Mouse (Mus musculus) ES-Bruce4 (cell line): Measurements from ENCODE around the gene Calm1. TPM values are rescaled to one million over a fixed set of nuclear protein-coding genes. Genes with fewer than 3 reads are reported as not detected.
A peak's percentile ranks its signal among the peaks of the same experiment; 100 is the strongest.

ENCODE experiments used
- H3K27ac ChIP-seq: 2 replicates; pipeline ENCODE4 v1.5.1; 2012; ENCODE audit warnings: low read length, inconsistent platforms; ENCODE audit not compliant: insufficient read depth
- H3K27me3 ChIP-seq: 2 replicates; pipeline ENCODE4 v1.6.1; 2012; ENCODE audit warnings: mild to moderate bottlenecking, low read length, inconsistent platforms; ENCODE audit not compliant: control insufficient read depth, poor library complexity, insufficient read depth, severe bottlenecking
- H3K36me3 ChIP-seq: 2 replicates; pipeline ENCODE4 v1.6.1; 2012; ENCODE audit warnings: inconsistent platforms, mild to moderate bottlenecking, low read length, moderate library complexity; ENCODE audit not compliant: control insufficient read depth, poor library complexity, insufficient read depth, severe bottlenecking
- H3K4me1 ChIP-seq: one replicate; pipeline ENCODE4 v1.8.1; 2011; ENCODE audit warnings: low read length; ENCODE audit not compliant: control insufficient read depth, insufficient read depth
- H3K4me3 ChIP-seq: 2 replicates; pipeline ENCODE4 v1.5.1; 2011; ENCODE audit warnings: low read depth, mild to moderate bottlenecking, low read length
- H3K9ac ChIP-seq: 2 replicates; pipeline ENCODE4 v1.6.1; 2012; ENCODE audit warnings: low read depth, mild to moderate bottlenecking, inconsistent platforms; ENCODE audit not compliant: poor library complexity, severe bottlenecking
- H3K9me3 ChIP-seq: replicated peaks from 2 replicates; pipeline ENCODE4 v1.6.1; 2012; ENCODE audit warnings: mild to moderate bottlenecking, low read length, inconsistent platforms; ENCODE audit not compliant: control insufficient read depth, poor library complexity, insufficient read depth, severe bottlenecking
- CTCF ChIP-seq: IDR thresholded peaks from one replicate; pipeline ENCODE4 v1.8.1; 2011; ENCODE audit warnings: low read depth, low read length
- EP300 ChIP-seq: IDR thresholded peaks from 2 replicates; pipeline ENCODE4 v1.6.1; 2011; ENCODE audit warnings: low read depth, low read length; ENCODE audit not compliant: insufficient read depth
- POLR2A ChIP-seq: IDR thresholded peaks from one replicate; pipeline ENCODE4 v1.8.1; 2011; ENCODE audit warnings: low read length; ENCODE audit not compliant: insufficient read depth
- polyA plus RNA-seq: library from polyadenylated mRNA; stranded (reverse); fragments of >200 nt; gene quantifications from 2 replicates; pipeline ENCODE4 v1.2.4, GENCODE M21; 2011; ENCODE audit warnings: low read depth; ENCODE audit not compliant: missing spikeins, insufficient read depth, insufficient read length

Gene Calm1
- polyA plus RNA-seq, 1 experiment = 280 TPM

DNA sequence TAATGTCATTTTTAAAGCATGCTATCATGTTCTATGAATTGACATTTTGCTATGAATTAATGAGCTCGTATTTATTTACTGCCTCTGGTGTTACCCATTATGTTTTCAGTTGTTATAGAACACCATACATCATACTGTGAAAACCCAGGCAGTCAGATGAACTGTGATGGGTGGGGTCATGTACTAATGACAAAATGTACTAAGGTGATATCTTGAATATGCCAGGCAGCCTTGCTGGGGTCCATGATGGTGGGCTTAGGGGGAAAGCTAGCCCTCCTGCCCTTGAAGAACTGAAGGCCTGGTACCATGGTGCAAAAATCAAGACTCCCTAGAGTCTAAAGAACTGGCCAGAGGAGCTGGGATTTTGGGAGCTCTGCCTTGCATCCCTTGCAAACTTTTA lies 31.7 kb upstream of the Calm1 start:
- Histone ChIP-seq H3K36me3 (no peaks in the 10 kb centered on the region), H3K4me3 (no peak overlapping the region), H3K4me1 (peaks cover 1% of the 10 kb centered on the region), H3K9me3 (no peaks in the 10 kb centered on the region), H3K27ac (peak overlapping the region; percentile 56), H3K27me3 (no peaks in the 10 kb centered on the region), H3K9ac (no peak overlapping the region)
- TF ChIP-seq POLR2A = no peak
- TF ChIP-seq EP300 = no peak
- no peak for TF ChIP-seq CTCF

DNA sequence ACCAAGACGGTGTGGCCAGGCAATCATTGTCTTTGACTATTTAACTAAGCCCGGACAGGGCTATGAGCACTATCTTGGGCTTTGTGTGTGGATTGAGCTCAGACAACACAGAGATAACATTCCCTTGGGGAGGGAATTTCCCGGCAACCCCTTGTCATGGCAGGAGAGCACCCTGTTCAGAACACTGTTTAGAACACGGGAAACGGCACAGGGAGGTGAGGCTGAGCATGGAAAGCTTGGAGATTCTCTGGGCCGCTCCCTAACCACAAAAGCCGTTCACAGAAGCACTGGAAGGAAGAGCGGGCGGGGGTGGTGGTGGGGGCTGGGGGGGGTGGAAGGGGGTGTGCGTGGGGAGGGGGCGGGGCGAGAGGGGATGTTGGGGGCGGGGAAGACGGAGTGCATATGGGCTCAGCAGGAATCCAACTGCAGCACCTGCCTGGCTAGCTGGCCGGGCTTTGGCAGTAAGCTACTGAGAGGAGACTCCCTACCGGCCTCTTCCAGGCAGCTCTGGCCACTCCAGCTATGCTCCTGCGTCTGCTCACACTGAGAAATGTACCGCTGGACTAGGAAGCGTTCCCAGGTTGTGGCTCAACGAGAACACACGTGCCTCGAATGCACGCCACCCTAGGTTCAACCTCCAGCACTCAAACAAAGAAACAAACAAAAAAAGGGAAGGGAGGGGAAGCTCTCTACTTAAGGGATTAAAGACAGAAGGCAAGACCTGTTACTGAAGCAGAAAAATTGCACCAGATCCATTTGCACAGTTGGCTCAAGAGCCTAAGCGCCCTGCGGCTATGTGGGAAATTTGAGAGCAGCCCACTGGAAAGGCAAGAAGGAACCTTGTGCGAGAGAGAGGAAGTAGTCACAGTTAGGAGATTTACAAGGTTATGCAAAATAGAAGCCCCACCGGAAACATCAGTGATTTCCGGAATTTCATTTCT lies 31.0 kb upstream of the Calm1 start:
- Histone ChIP-seq H3K9me3 (no peaks in the 10 kb centered on the region), H3K27ac (peak overlapping the region; percentile 58), H3K36me3 (no peaks in the 10 kb centered on the region), H3K27me3 (no peaks in the 10 kb centered on the region), H3K4me1 (peaks cover 1% of the 10 kb centered on the region), H3K4me3 (peak overlapping the region; percentile 26), H3K9ac (peak overlapping the region; percentile 19; the same call in 1 of the 2 replicates)
- TF ChIP-seq CTCF = no peak
- no peak for TF ChIP-seq POLR2A
- no peak for TF ChIP-seq EP300

DNA sequence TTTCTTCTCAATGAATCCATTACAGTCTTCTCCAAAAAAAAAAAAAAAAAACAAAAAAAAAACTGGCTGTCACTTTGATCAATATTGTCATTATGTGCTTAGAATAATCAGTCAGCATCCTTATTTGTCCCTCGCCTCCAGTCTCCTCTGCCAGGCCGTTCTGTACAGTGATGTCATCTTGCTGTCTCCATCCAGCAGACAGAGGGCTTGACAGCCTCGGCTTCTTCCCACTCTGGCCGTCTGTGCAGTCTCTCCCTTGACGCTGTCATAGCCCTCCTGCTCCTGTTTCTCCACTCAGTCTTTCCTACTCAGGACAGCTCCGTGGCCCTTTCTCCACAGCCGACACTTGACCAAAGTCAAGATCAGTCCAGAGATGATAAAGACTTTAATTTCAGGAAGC lies 26.8 kb upstream of the Calm1 start:
- no peaks in the 10 kb centered on the region for H3K27me3 ChIP-seq
- no peaks in the 10 kb centered on the region for H3K9me3 ChIP-seq
- H3K9ac ChIP-seq = no peak overlapping the region
- no peaks in the 10 kb centered on the region for H3K36me3 ChIP-seq
- peaks cover 1% of the 10 kb centered on the region for H3K4me1 ChIP-seq
- no peak for TF ChIP-seq POLR2A
- no peak for TF ChIP-seq CTCF
- no peak for TF ChIP-seq EP300
- no peak overlapping the region for H3K27ac ChIP-seq
- no peak overlapping the region for H3K4me3 ChIP-seq

DNA sequence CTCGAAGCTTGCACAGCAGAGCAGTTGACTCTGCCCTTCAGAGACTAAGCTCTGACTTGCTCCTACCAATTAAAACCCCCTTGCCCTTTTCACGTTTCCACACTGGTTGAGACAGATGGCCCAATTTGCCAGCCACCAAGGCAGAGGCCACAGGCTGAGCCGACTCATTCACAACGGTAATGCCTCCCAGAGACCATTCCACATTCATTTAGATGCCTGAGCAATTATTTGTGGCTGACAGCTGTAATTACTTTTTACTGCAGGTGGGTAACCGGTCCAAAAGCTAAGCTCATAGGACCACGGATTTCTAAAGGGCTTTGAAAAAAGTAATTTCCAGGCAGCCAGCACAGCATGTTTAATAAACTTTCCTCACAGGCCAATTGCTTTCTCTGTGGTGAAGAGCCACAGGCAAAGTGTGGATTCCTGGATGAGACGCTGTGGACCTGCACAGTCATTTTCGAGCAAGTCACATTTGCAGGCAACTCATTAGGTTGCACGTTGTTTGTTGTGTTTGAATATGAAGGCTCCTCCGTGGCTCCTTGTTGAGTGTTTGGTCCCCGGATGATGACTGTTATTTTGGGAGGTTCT lies 22.7 kb upstream of the Calm1 start:
- H3K4me3 ChIP-seq = no peak overlapping the region
- TF ChIP-seq EP300 = no peak
- no peak for TF ChIP-seq POLR2A
- no peak for TF ChIP-seq CTCF
- no peaks in the 10 kb centered on the region for H3K36me3 ChIP-seq
- H3K27ac ChIP-seq = no peak overlapping the region
- H3K4me1 ChIP-seq = no peaks in the 10 kb centered on the region
- no peak overlapping the region for H3K9ac ChIP-seq
- H3K27me3 ChIP-seq = no peaks in the 10 kb centered on the region
- H3K9me3 ChIP-seq = no peaks in the 10 kb centered on the region

DNA sequence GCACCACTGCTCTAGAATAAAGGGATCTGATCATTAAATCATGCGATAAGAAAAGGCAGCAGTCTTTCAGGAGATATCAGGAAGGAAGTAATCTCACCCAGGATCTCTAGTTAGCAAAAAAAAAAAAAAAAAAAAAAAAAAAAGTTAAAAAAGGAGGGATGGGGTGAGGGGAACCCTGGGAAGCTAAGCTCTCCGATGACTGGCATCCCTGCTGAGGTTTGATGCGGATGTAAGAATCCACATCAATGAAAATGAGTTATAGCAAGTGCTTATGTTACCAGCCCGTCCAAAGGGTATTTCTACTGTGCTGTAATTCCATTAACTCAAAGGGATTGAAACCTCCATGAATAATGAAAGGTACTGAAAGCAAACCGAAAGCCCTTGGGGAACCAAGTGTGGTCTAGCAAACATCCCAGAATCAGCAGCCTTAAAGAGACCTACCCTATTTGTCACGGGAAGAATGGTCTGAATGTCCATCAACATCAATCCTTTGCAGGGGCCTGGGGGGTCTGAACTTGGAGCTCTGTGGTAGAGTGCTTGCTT lies 20.3 kb upstream of the Calm1 start:
- TF ChIP-seq POLR2A (no peak), CTCF (no peak), EP300 (no peak)
- Histone ChIP-seq H3K4me1 (no peaks in the 10 kb centered on the region), H3K27ac (no peak overlapping the region)

More for the DNA sequence above, 20.3 kb upstream of the Calm1 start:
- Histone ChIP-seq H3K9ac (no peak overlapping the region), H3K9me3 (no peaks in the 10 kb centered on the region), H3K4me3 (no peak overlapping the region), H3K27me3 (no peaks in the 10 kb centered on the region), H3K36me3 (no peaks in the 10 kb centered on the region)
